Mouse (Mus musculus) embryonic fibroblast, embryonic 13.5 days (primary cell): ENCODE measurements around the gene Olfr520. TPM values are rescaled to one million over a fixed set of nuclear protein-coding genes. Genes with fewer than 3 reads are reported as not detected.

ENCODE experiments used
- H3K27ac ChIP-seq: 2 replicates; pipeline ENCODE4 v1.5.1; 2012; ENCODE audit warnings: low read length, control low read depth, inconsistent platforms; ENCODE audit not compliant: insufficient read depth
- H3K4me1 ChIP-seq: 2 replicates; pipeline ENCODE4 v1.6.1; 2011; ENCODE audit warnings: low read length; ENCODE audit not compliant: control insufficient read depth, insufficient read depth
- H3K4me3 ChIP-seq: 2 replicates; pipeline ENCODE4 v1.5.1; 2011; ENCODE audit warnings: mild to moderate bottlenecking, control low read depth, low read length; ENCODE audit not compliant: insufficient read depth
- CTCF ChIP-seq: IDR thresholded peaks from 2 replicates; pipeline ENCODE4 v1.5.1; 2011; ENCODE audit warnings: mild to moderate bottlenecking, control low read depth, low read length, moderate library complexity, borderline replicate concordance; ENCODE audit not compliant: insufficient read depth
- POLR2A ChIP-seq: IDR thresholded peaks from 2 replicates; pipeline ENCODE4 v1.6.1; 2011; ENCODE audit warnings: low read depth, mild to moderate bottlenecking, control low read depth, low read length, moderate library complexity
- polyA plus RNA-seq: library from polyadenylated mRNA; stranded (reverse); fragments of >200 nt; gene quantifications from 2 replicates; pipeline ENCODE4 v1.2.4, GENCODE M21; 2011; ENCODE audit warnings: low read depth; ENCODE audit not compliant: missing spikeins, insufficient read length

Olfr520 gene
- polyA plus RNA-seq, 1 experiment, result not detected

GRCm38 (mm10) chr7:99785553-99785952 lies 55.5 kb downstream of the Olfr520 start:
- TF ChIP-seq POLR2A (no peak), CTCF (no peak)
- no peak overlapping the region for H3K4me3 ChIP-seq
- no peaks in the 10 kb centered on the region for H3K4me1 ChIP-seq
- no peak overlapping the region for H3K27ac ChIP-seq

Other genes starting within 250 kb of the Olfr520 start
- gene Rps3, start 246.5 kb upstream of the Olfr520 start, polyA plus RNA-seq, result 1,504 and 1,592 TPM in 2 replicates
- 6.4 and 6.6 TPM in 2 replicates for gene Arrb1, start 194.8 kb upstream of the Olfr520 start, polyA plus RNA-seq
- 0.17 and 0.28 TPM in 2 replicates for gene Tpbgl, start 103.2 kb upstream of the Olfr520 start, polyA plus RNA-seq
- gene Slco2b1, start 18.9 kb upstream of the Olfr520 start, polyA plus RNA-seq, result 0.23 TPM in 1 of 2 replicates, not detected in the other
- not detected in 2 replicates for gene Olfr521, start 33.2 kb downstream of the Olfr520 start, polyA plus RNA-seq
- 1.9 and 2.3 TPM in 2 replicates for gene Neu3, start 98.1 kb downstream of the Olfr520 start, polyA plus RNA-seq
- 0.27 and 0.81 TPM in 2 replicates for gene Xrra1, start 128.8 kb downstream of the Olfr520 start, polyA plus RNA-seq
- 132 and 168 TPM in 2 replicates for gene Spcs2, start 133.2 kb downstream of the Olfr520 start, polyA plus RNA-seq